Mouse (Mus musculus): ENCODE measurements around the gene Aph1a. TPM values are rescaled to one million over a fixed set of nuclear protein-coding genes. Genes with fewer than 3 reads are reported as not detected.
A peak's percentile ranks its signal among the peaks of the same experiment; 100 is the strongest.

The Aph1a gene
- total and polyA plus RNA-seq, 3 experiments = 110 to 170 TPM; not detected in 1

- Histone ChIP-seq H3K9me3 (replicated peaks; ENCODE audit: insufficient read depth, low read length) (no peaks in the 10 kb centered on the region), H3K79me2 (ENCODE audit: control insufficient read depth, insufficient read depth, low read length, poor library complexity) (peaks cover 4% of the 10 kb centered on the region), H3K4me3 (ENCODE audit: control insufficient read depth in 1 of 2, insufficient read depth in 1 of 2, low read depth in 2 of 2, low read length in 2 of 2) (no peak overlapping the region), H3K27me3 (ENCODE audit: control insufficient read depth in 1 of 2, insufficient read depth in 2 of 2, low read length in 2 of 2) (no peaks in the 10 kb centered on the region), H3K27ac (ENCODE audit: control insufficient read depth, low read depth, low read length) (no peak overlapping the region), H3K9ac (ENCODE audit: control insufficient read depth, low read depth, low read length, poor library complexity, severe bottlenecking) (no peak overlapping the region), H3K36me3 (ENCODE audit: control insufficient read depth in 1 of 2, insufficient read depth in 2 of 2, low read length in 2 of 2) (peaks cover 0 to 3% of the 10 kb centered on the region in 2 experiments; a peak in 2 of 4 replicates), H3K4me1 (ENCODE audit: control insufficient read depth in 1 of 2, insufficient read depth in 2 of 2, low read length in 2 of 2) (no peaks in the 10 kb centered on the region)
- TF ChIP-seq SMC3 (IDR thresholded peaks at IDR 0.05; ENCODE audit: low read depth, low read length) = no peak
- TF ChIP-seq E2F4 (IDR thresholded peaks at IDR 0.05; ENCODE audit: borderline replicate concordance, low read depth, low read length) = no peak
- peak in 1 of 3 experiments; percentile 35; a peak in 1 of 6 replicates for TF ChIP-seq CTCF (IDR thresholded peaks at IDR 0.05 in 2 of 3, conservative IDR thresholded peaks at IDR 0.05 in 1 of 3; ENCODE audit: control insufficient read depth in 1 of 3, insufficient read depth in 1 of 3, low read depth in 2 of 3, low read length in 3 of 3, poor library complexity in 1 of 3, severe bottlenecking in 1 of 3)
- TF ChIP-seq CHD2 (IDR thresholded peaks at IDR 0.05; ENCODE audit: low read length) = no peak
- TF ChIP-seq ELF1 (IDR thresholded peaks at IDR 0.05; ENCODE audit: low read depth, low read length) = no peak
- peak; percentile 68 for DNase-seq (ENCODE audit: low read depth, low spot score)
Measured at GRCm38 (mm10) chr3:95860323-95860722, 33.4 kb upstream of the Aph1a start.

GRCm38 (mm10) chr3:95861216-95861615, 32.6 kb upstream of the Aph1a start:
- no peak for TF ChIP-seq BHLHE40 (IDR thresholded peaks at IDR 0.05; ENCODE audit: borderline replicate concordance, low read depth, low read length)
- TF ChIP-seq CTCF (IDR thresholded peaks at IDR 0.05 in 2 of 3, conservative IDR thresholded peaks at IDR 0.05 in 1 of 3; ENCODE audit: control insufficient read depth in 1 of 3, insufficient read depth in 1 of 3, low read depth in 2 of 3, low read length in 3 of 3, poor library complexity in 1 of 3, severe bottlenecking in 1 of 3) = peak in 2 of 3 experiments; percentile 63 to 65; a peak in 4 of 6 replicates
- TF ChIP-seq NELFE (IDR thresholded peaks at IDR 0.05; ENCODE audit: low read depth, low read length) = no peak
- TF ChIP-seq RCOR1 (IDR thresholded peaks at IDR 0.05; ENCODE audit: low read depth, low read length) = no peak
- peak; percentile 86 for DNase-seq (ENCODE audit: low read depth, low spot score)
- H3K9me3 ChIP-seq (replicated peaks; ENCODE audit: insufficient read depth, low read length) = no peaks in the 10 kb centered on the region
- no peaks in the 10 kb centered on the region for H3K4me1 ChIP-seq (ENCODE audit: control insufficient read depth in 1 of 2, insufficient read depth in 2 of 2, low read length in 2 of 2)
- H3K79me2 ChIP-seq (ENCODE audit: control insufficient read depth, insufficient read depth, low read length, poor library complexity) = no peaks in the 10 kb centered on the region; the same call in 1 of the 2 replicates
- H3K36me3 ChIP-seq (ENCODE audit: control insufficient read depth in 1 of 2, insufficient read depth in 2 of 2, low read length in 2 of 2) = peaks cover 0 to 3% of the 10 kb centered on the region in 2 experiments; a peak in 2 of 4 replicates
- no peak overlapping the region for H3K9ac ChIP-seq (ENCODE audit: control insufficient read depth, low read depth, low read length, poor library complexity, severe bottlenecking)
- no peak overlapping the region for H3K4me3 ChIP-seq (ENCODE audit: control insufficient read depth in 1 of 2, insufficient read depth in 1 of 2, low read depth in 2 of 2, low read length in 2 of 2)
- no peaks in the 10 kb centered on the region for H3K27me3 ChIP-seq (ENCODE audit: control insufficient read depth in 1 of 2, insufficient read depth in 2 of 2, low read length in 2 of 2)
- H3K27ac ChIP-seq (ENCODE audit: control insufficient read depth, low read depth, low read length) = no peak overlapping the region

GRCm38 (mm10) chr3:95861796-95862195, 32.0 kb upstream of the Aph1a start:
- peak; percentile 97 for DNase-seq (ENCODE audit: low read depth, low spot score)
- Histone ChIP-seq H3K4me1 (ENCODE audit: control insufficient read depth in 1 of 2, insufficient read depth in 2 of 2, low read length in 2 of 2) (no peaks in the 10 kb centered on the region), H3K4me3 (ENCODE audit: control insufficient read depth in 1 of 2, insufficient read depth in 1 of 2, low read depth in 2 of 2, low read length in 2 of 2) (no peak overlapping the region), H3K36me3 (ENCODE audit: control insufficient read depth in 1 of 2, insufficient read depth in 2 of 2, low read length in 2 of 2) (peaks cover 0 to 2% of the 10 kb centered on the region in 2 experiments; a peak in 2 of 4 replicates), H3K9me3 (replicated peaks; ENCODE audit: insufficient read depth, low read length) (no peaks in the 10 kb centered on the region), H3K27ac (ENCODE audit: control insufficient read depth, low read depth, low read length) (no peak overlapping the region), H3K27me3 (ENCODE audit: control insufficient read depth in 1 of 2, insufficient read depth in 2 of 2, low read length in 2 of 2) (no peaks in the 10 kb centered on the region), H3K79me2 (ENCODE audit: control insufficient read depth, insufficient read depth, low read length, poor library complexity) (no peaks in the 10 kb centered on the region), H3K9ac (ENCODE audit: control insufficient read depth, low read depth, low read length, poor library complexity, severe bottlenecking) (no peak overlapping the region)
- no peak for TF ChIP-seq ZC3H11A (IDR thresholded peaks at IDR 0.05; ENCODE audit: low read depth, low read length)
- TF ChIP-seq GATA1 (IDR thresholded peaks at IDR 0.05; ENCODE audit: low read depth, low read length) = no peak
- TF ChIP-seq CTCF (IDR thresholded peaks at IDR 0.05 in 2 of 3, conservative IDR thresholded peaks at IDR 0.05 in 1 of 3; ENCODE audit: control insufficient read depth in 1 of 3, insufficient read depth in 1 of 3, low read depth in 2 of 3, low read length in 3 of 3, poor library complexity in 1 of 3, severe bottlenecking in 1 of 3) = peak in 2 of 3 experiments; percentile 72 to 98; a peak in 4 of 6 replicates
- no peak for TF ChIP-seq ZKSCAN1 (IDR thresholded peaks at IDR 0.05; ENCODE audit: low read depth, low read length)
- no peak for TF ChIP-seq TAL1 (IDR thresholded peaks at IDR 0.05; ENCODE audit: low read length)
- TF ChIP-seq TBP (IDR thresholded peaks at IDR 0.05; ENCODE audit: low read depth, low read length) = peak; percentile 43; the same call in 1 of the 2 replicates
- TF ChIP-seq MEF2A (IDR thresholded peaks at IDR 0.05; ENCODE audit: extremely low read depth, insufficient replicate concordance, low read depth, low read length, poor library complexity, severe bottlenecking) = no peak
- TF ChIP-seq JUND (IDR thresholded peaks at IDR 0.05; ENCODE audit: low read depth, low read length) = no peak
- no peak for TF ChIP-seq CHD2 (IDR thresholded peaks at IDR 0.05; ENCODE audit: low read length)
- no peak for TF ChIP-seq MXI1 (IDR thresholded peaks at IDR 0.05; ENCODE audit: low read depth, low read length)
- TF ChIP-seq BHLHE40 (IDR thresholded peaks at IDR 0.05; ENCODE audit: borderline replicate concordance, low read depth, low read length) = no peak
